Mouse (Mus musculus): ENCODE measurements around the gene Dtnb. TPM values are rescaled to one million over a fixed set of nuclear protein-coding genes. Genes with fewer than 3 reads are reported as not detected.
A peak's percentile ranks its signal among the peaks of the same experiment; 100 is the strongest.

The Dtnb gene
- polyA plus RNA-seq, 2 experiments from 2014 or later, result 25.4 to 28.0 TPM

GRCm38 (mm10) chr12:3776015-3776414 is 203.8 kb downstream of the Dtnb start:
- no peak for ATAC-seq

- ATAC-seq, result no peak
These were observed 205.5 kb downstream of the Dtnb start for GRCm38 (mm10) chr12:3777682-3778081.

GRCm38 (mm10) chr12:3778286-3778685 is 206.1 kb downstream of the Dtnb start:
- ATAC-seq, result no peak

- ATAC-seq, result peak; percentile 17
These were observed 207.5 kb downstream of the Dtnb start for GRCm38 (mm10) chr12:3779639-3780038.

- peak; percentile 59 for ATAC-seq
These were observed 208.3 kb downstream of the Dtnb start for GRCm38 (mm10) chr12:3780405-3780891.

- ATAC-seq, result peak; percentile 3
These were observed 208.8 kb downstream of the Dtnb start for GRCm38 (mm10) chr12:3780931-3781471.

GRCm38 (mm10) chr12:3781482-3781881 is 209.3 kb downstream of the Dtnb start:
- peak; percentile 93 for ATAC-seq

- ATAC-seq, result no peak
These were observed 211.1 kb downstream of the Dtnb start for GRCm38 (mm10) chr12:3783196-3783825.

- no peak for ATAC-seq
These were observed 212.1 kb downstream of the Dtnb start for GRCm38 (mm10) chr12:3784258-3784657.

GRCm38 (mm10) chr12:3784729-3785128 is 212.5 kb downstream of the Dtnb start:
- ATAC-seq, result no peak

GRCm38 (mm10) chr12:3787041-3787440 is 214.9 kb downstream of the Dtnb start:
- no peak for ATAC-seq

GRCm38 (mm10) chr12:3787541-3787940 is 215.4 kb downstream of the Dtnb start:
- no peak for ATAC-seq

- ATAC-seq, result no peak
These were observed 216.4 kb downstream of the Dtnb start for GRCm38 (mm10) chr12:3788421-3789051.

- ATAC-seq, result no peak
These were observed 217.5 kb downstream of the Dtnb start for GRCm38 (mm10) chr12:3789626-3790185.

- ATAC-seq, result peak; percentile 3
These were observed 219.1 kb downstream of the Dtnb start for GRCm38 (mm10) chr12:3791257-3791656.

- peak; percentile 97 for ATAC-seq
These were observed 219.6 kb downstream of the Dtnb start for GRCm38 (mm10) chr12:3791732-3792131.

GRCm38 (mm10) chr12:3792248-3792647 is 220.1 kb downstream of the Dtnb start:
- no peak for ATAC-seq

- no peak for ATAC-seq
These were observed 223.4 kb downstream of the Dtnb start for GRCm38 (mm10) chr12:3795569-3795968.

GRCm38 (mm10) chr12:3799551-3799950 is 227.4 kb downstream of the Dtnb start:
- no peak for ATAC-seq

- peak; percentile 6 for ATAC-seq
These were observed 233.7 kb downstream of the Dtnb start, which contains the start of gene Dnmt3a for GRCm38 (mm10) chr12:3805852-3806251. Gene Dnmt3a (plus strand): TSS chr12:3806007.

GRCm38 (mm10) chr12:3806271-3806684 is 234.1 kb downstream of the Dtnb start:
- ATAC-seq, result peak; percentile 87

- peak; percentile 27 for ATAC-seq
These were observed 234.7 kb downstream of the Dtnb start for GRCm38 (mm10) chr12:3806703-3807547.

All from CD4-positive, CD25-positive, alpha-beta regulatory T cell, adult 4 months (primary cell).